Mouse (Mus musculus) liver, embryonic 14.5 days (tissue): ENCODE measurements around the gene AI661453.

Experiments used
- CTCF ChIP-seq: IDR thresholded peaks from 2 replicates; pipeline ENCODE4 v1.5.1; 2016; ENCODE audit warnings: antibody characterized with exemption, low read depth, control low read depth
- EP300 ChIP-seq: IDR thresholded peaks from 2 replicates; pipeline ENCODE4 v1.6.1; 2016; ENCODE audit warnings: antibody characterized with exemption, low read depth

- TF ChIP-seq CTCF (peak; percentile 84), EP300 (no peak)
These were observed 27.9 kb upstream of the AI661453 start for GRCm38 (mm10) chr17:47408558-47408898.
